Mouse (Mus musculus): ENCODE measurements around the gene Gpbp1l1.

Gpbp1l1 gene

GRCm38 (mm10) chr4:116635197-116635596, 77.7 kb downstream of the Gpbp1l1 start:
- no peak for DNase-seq (ENCODE audit: low spot score in 2 of 2)

DNA sequence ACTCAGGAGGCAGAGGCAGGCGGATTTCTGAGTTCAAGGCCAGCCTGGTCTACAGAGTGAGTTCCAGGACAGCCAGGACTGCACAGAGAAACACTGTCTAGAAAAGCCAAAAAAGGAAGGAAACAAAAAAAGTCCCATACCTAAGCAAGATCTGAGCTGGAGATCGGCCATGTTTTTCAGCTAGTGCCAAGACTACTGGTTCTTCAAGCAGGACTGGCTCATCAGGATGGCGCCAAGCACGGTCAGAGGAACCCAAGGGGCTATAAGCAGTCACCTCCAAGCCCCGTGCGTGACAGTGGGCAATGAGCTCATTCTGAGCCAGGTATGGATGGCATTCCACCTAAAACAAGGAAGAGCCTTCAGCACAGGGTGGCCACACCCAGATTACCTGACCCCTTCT, 81.4 kb downstream of the Gpbp1l1 start:
- DNase-seq (ENCODE audit: low spot score in 2 of 2): no peak

GRCm38 (mm10) chr4:116642071-116642470, 84.6 kb downstream of the Gpbp1l1 start:
- DNase-seq (ENCODE audit: low spot score in 2 of 2): no peak
